ENCODE assay signal across 9 mouse cellular contexts in the genomic region with DNA sequence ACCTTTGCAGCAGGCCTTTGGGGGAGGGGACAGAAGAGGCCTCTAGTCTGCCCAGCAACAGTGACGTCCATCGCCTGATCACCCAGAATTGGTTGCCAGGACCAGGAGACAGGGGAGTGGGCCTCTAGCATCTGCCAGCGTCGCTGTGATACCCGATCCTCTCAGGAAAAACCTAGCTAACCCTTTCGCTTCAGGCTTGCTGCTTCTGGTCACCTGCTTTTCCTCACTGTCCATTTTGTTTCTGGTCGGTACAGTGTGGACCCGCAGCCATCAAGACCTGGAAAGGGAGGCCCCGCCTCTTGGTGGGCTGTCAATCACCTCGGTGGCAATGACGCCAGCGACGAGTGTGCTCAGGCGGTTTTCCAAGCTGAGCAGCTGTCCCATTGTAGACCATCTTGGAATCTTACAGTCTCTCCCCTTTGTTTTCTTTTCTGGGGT. TPM values are rescaled to one million over a fixed set of nuclear protein-coding genes. Genes with fewer than 3 reads are reported as not detected.
A peak's percentile ranks its signal among the peaks of the same experiment; 100 is the strongest.
DNase-seq lines count a peak whose midpoint lies in the region; ATAC-seq and TF ChIP-seq lines count a peak whose summit lies in the region.
"Had no signal": no experiment of that assay in that cellular context is flagged by ENCODE, and none has a peak within 500 bp of the region (broad histone marks: within the 10 kb centered on the region; RNA-seq: fewer than 3 reads in every experiment).

No protein-coding gene starts in this region.

- H3K4me2 ChIP-seq in CH12.LX (ENCODE audit: insufficient read depth, low read depth, poor library complexity, severe bottlenecking): no peak overlapping the region; the same call in 1 of the 2 replicates
- H3K4me2 ChIP-seq in forebrain, embryonic 14.5 days (ENCODE audit: low read length): peak overlapping the region; percentile 47
- H3K4me2 ChIP-seq in liver, postnatal 0 days (ENCODE audit: low read depth, low read length): peak overlapping the region; percentile 72

- no peak for TF ChIP-seq RAD21 in CH12.LX (IDR thresholded peaks at IDR 0.05; ENCODE audit: low read depth, low read length)

- ATAC-seq in forebrain, embryonic 14.5 days: peak; percentile 99
- ATAC-seq in liver, postnatal 0 days: peak; percentile 98
- ATAC-seq in neutrophil, adult 5-6 weeks (ENCODE audit: extremely low read depth, insufficient number of reproducible peaks, low FRiP score, poor library complexity, severe bottlenecking): peak; percentile 76

- dilution Hi-C loops in CH12.LX (cut with MboI; ENCODE audit: extremely low pct_ligation_motif_present, extremely low pct_unique_long_range_greater_than_20kb, low sequenced_read_pairs): no loop called here

- no peak for TF ChIP-seq CTCF in CH12.LX (conservative IDR thresholded peaks at IDR 0.05 in 1 of 2, IDR thresholded peaks at IDR 0.05 in 1 of 2; ENCODE audit: low read depth in 2 of 2, low read length in 2 of 2)
- no peak for TF ChIP-seq CTCF in liver, postnatal 0 days (IDR thresholded peaks at IDR 0.05; ENCODE audit: low read depth)
- TF ChIP-seq CTCF in thymus, adult 2 months (IDR thresholded peaks at IDR 0.05; ENCODE audit: borderline replicate concordance, control insufficient read depth, extremely low read depth, insufficient read depth, low read length, poor library complexity): no peak

- H3K27ac ChIP-seq in CH12.LX (ENCODE audit: insufficient read depth, low read depth): no peak overlapping the region
- peak overlapping the region; percentile 96 for H3K27ac ChIP-seq in forebrain, embryonic 14.5 days (ENCODE audit: low read depth, low read length)
- H3K27ac ChIP-seq in liver, postnatal 0 days (ENCODE audit: low read depth): peak overlapping the region; percentile 29; the same call in 1 of the 2 replicates
- no peak overlapping the region for H3K27ac ChIP-seq in thymus, adult 2 months (ENCODE audit: control insufficient read depth, insufficient read depth, low read length)

- peak; percentile 91 for DNase-seq in CH12.LX (ENCODE audit: extremely low read depth)
- DNase-seq in c-Kit-positive CD71-positive TER-119-negative erythroid progenitor cells, embryonic 14.5 days (ENCODE audit: low read depth): peak; percentile 58
- peak; percentile 99 for DNase-seq in forebrain, embryonic 14.5 days (ENCODE audit: low spot score)
- peak; percentile 86 to 92 for DNase-seq in heart, postnatal 14 days
- peak; percentile 96 for DNase-seq in layer of hippocampus, adult 11-12 months (ENCODE audit: low spot score)
- peak; percentile 87 for DNase-seq in liver, postnatal 0 days
- DNase-seq in thymus, adult 2 months: peak; percentile 75

- no peaks in the 10 kb centered on the region for H3K27me3 ChIP-seq in CH12.LX (replicated peaks)
- H3K27me3 ChIP-seq in forebrain, embryonic 14.5 days (replicated peaks; ENCODE audit: control insufficient read depth, insufficient read depth, low read length): no peaks in the 10 kb centered on the region
- no peaks in the 10 kb centered on the region for H3K27me3 ChIP-seq in liver, postnatal 0 days (ENCODE audit: insufficient read depth, low read length)
- H3K27me3 ChIP-seq in thymus, adult 2 months (ENCODE audit: control insufficient read depth, insufficient read depth, low read length): no peaks in the 10 kb centered on the region

- no peaks in the 10 kb centered on the region for H3K9me3 ChIP-seq in CH12.LX (replicated peaks; ENCODE audit: low read length)
- H3K9me3 ChIP-seq in forebrain, embryonic 14.5 days (replicated peaks; ENCODE audit: control insufficient read depth, low read length): no peaks in the 10 kb centered on the region
- no peaks in the 10 kb centered on the region for H3K9me3 ChIP-seq in liver, postnatal 0 days (ENCODE audit: low read length)

- peak overlapping the region; percentile 53 for H3K9ac ChIP-seq in CH12.LX (ENCODE audit: insufficient read depth, low read depth)
- H3K9ac ChIP-seq in forebrain, embryonic 14.5 days (ENCODE audit: low read length): peak overlapping the region; percentile 59
- peak overlapping the region; percentile 38; the same call in 1 of the 2 replicates for H3K9ac ChIP-seq in liver, postnatal 0 days (replicated peaks)

- under 1% methylated on average over 14 of the region's 14 CpGs for WGBS in forebrain, embryonic 14.5 days
- 2% methylated on average over 14 of the region's 14 CpGs for WGBS in liver, postnatal 0 days (ENCODE audit: insufficient replicate concordance)
- 2% methylated on average over 14 of the region's 14 CpGs for WGBS in thymus, adult 2 months

- TF ChIP-seq EP300 in CH12.LX (IDR thresholded peaks at IDR 0.05; ENCODE audit: low read length): no peak
- TF ChIP-seq EP300 in liver, postnatal 0 days (IDR thresholded peaks at IDR 0.05; ENCODE audit: low read depth): no peak

- intact Hi-C loops in heart, postnatal 14 days (cut with DNase I): no loop called here

- H3K4me1 ChIP-seq in CH12.LX (ENCODE audit: control insufficient read depth in 1 of 2, insufficient read depth in 2 of 2): peaks cover 0 to 9% of the 10 kb centered on the region in 2 experiments; a peak in 2 of 4 replicates
- H3K4me1 ChIP-seq in forebrain, embryonic 14.5 days (ENCODE audit: control insufficient read depth, insufficient read depth, low read length): no peaks in the 10 kb centered on the region
- H3K4me1 ChIP-seq in liver, postnatal 0 days (ENCODE audit: insufficient read depth): no peaks in the 10 kb centered on the region
- peaks cover 6% of the 10 kb centered on the region; the same call in 1 of the 2 replicates for H3K4me1 ChIP-seq in thymus, adult 2 months (replicated peaks; ENCODE audit: control insufficient read depth, insufficient read depth, low read length)

- TF ChIP-seq POLR2A in CH12.LX (IDR thresholded peaks at IDR 0.05; ENCODE audit: low read depth, low read length): no peak; the same call in 1 of the 2 replicates
- TF ChIP-seq POLR2A in thymus, adult 2 months (IDR thresholded peaks at IDR 0.05; ENCODE audit: control insufficient read depth, extremely low read depth, insufficient read depth, low read length, poor library complexity): no peak

- no peaks in the 10 kb centered on the region for H3K36me3 ChIP-seq in CH12.LX (replicated peaks in 1 of 2; ENCODE audit: control insufficient read depth in 1 of 2, insufficient read depth in 1 of 2, low read length in 1 of 2)
- H3K36me3 ChIP-seq in forebrain, embryonic 14.5 days (ENCODE audit: control insufficient read depth, insufficient read depth, low read length): no peaks in the 10 kb centered on the region
- no peaks in the 10 kb centered on the region for H3K36me3 ChIP-seq in liver, postnatal 0 days (replicated peaks; ENCODE audit: insufficient read depth, low read length)
- H3K36me3 ChIP-seq in thymus, adult 2 months (ENCODE audit: control insufficient read depth, insufficient read depth, low read length): no peaks in the 10 kb centered on the region

- H3K79me2 ChIP-seq in CH12.LX (replicated peaks; ENCODE audit: control insufficient read depth, extremely low read depth, insufficient read depth, poor library complexity, severe bottlenecking): no peaks in the 10 kb centered on the region

- in situ Hi-C loops in CH12.LX (cut with MboI; ENCODE audit: low pct_ligation_motif_present, low pct_unique_long_range_greater_than_20kb, low sequenced_read_pairs): no loop called here

- peak overlapping the region; percentile 63 to 84 (median 68) for H3K4me3 ChIP-seq in CH12.LX (replicated peaks in 1 of 3; ENCODE audit: low read depth in 2 of 3, low read length in 2 of 3, poor library complexity in 1 of 3)
- H3K4me3 ChIP-seq in forebrain, embryonic 14.5 days (ENCODE audit: low read depth, low read length): peak overlapping the region; percentile 34
- H3K4me3 ChIP-seq in liver, postnatal 0 days (ENCODE audit: low read depth, low read length): peak overlapping the region; percentile 53
- peak overlapping the region; percentile 65 for H3K4me3 ChIP-seq in thymus, adult 2 months (ENCODE audit: control insufficient read depth, insufficient read depth, low read length)

RNA-seq across cellular contexts. Expression of a gene that starts 5.5 kb away (rescaled TPM):
- total RNA-seq in CH12.LX (2012; rRNA removed) (not detected in 2 replicates), CH12.LX (2014; rRNA removed) (not detected in 2 replicates)
- polyA plus RNA-seq in CH12.LX (2012; ENCODE audit: insufficient read length, low read depth): not detected in 2 replicates
- polyA plus RNA-seq in forebrain, embryonic 14.5 days (2014; fragmentation: Nextera tagmentation; extraction: Ambion mirVana): 0.98 and 1.4 TPM in 2 replicates
- total RNA-seq in heart, postnatal 14 days (2021): not detected
- not detected in 2 replicates for polyA plus RNA-seq in liver, postnatal 0 days (2015; fragmentation: Nextera tagmentation; extraction: Ambion mirVana)
- total RNA-seq in neutrophil, adult 5-6 weeks (2017): not detected in 2 replicates
- polyA plus RNA-seq in thymus, adult 2 months (2012; rRNA removed): not detected in 2 replicates
- polyA plus RNA-seq: gonadal fat pad, adult 2 months had no signal

RNA-seq across cellular contexts. Expression of a gene that starts 17.1 kb away (rescaled TPM):
- total RNA-seq in CH12.LX (2012; rRNA removed) (4.7 TPM in 2 replicates), CH12.LX (2014; rRNA removed) (1.8 and 2.1 TPM in 2 replicates)
- 10.2 and 11.6 TPM in 2 replicates for polyA plus RNA-seq in CH12.LX (2012; ENCODE audit: insufficient read length, low read depth)
- 53.4 and 60.5 TPM in 2 replicates for polyA plus RNA-seq in forebrain, embryonic 14.5 days (2014; fragmentation: Nextera tagmentation; extraction: Ambion mirVana)
- total RNA-seq in heart, postnatal 14 days (2021): 10 to 100 TPM; 16.9 TPM
- 0.41 and 0.46 TPM in 2 replicates for polyA plus RNA-seq in liver, postnatal 0 days (2015; fragmentation: Nextera tagmentation; extraction: Ambion mirVana)
- total RNA-seq in neutrophil, adult 5-6 weeks (2017): 34.7 and 38.2 TPM in 2 replicates
- 124 and 135 TPM in 2 replicates for polyA plus RNA-seq in thymus, adult 2 months (2012; rRNA removed)

RNA-seq across cellular contexts. Expression of a gene that starts 27.7 kb away (rescaled TPM):
- total RNA-seq in CH12.LX (2012; rRNA removed): not detected in 2 replicates
- total RNA-seq in CH12.LX (2014; rRNA removed): not detected in 2 replicates
- polyA plus RNA-seq in CH12.LX (2012; ENCODE audit: insufficient read length, low read depth): 0.10 and 0.26 TPM in 2 replicates
- 199 and 268 TPM in 2 replicates for polyA plus RNA-seq in forebrain, embryonic 14.5 days (2014; fragmentation: Nextera tagmentation; extraction: Ambion mirVana)
- 1 to 10 TPM; 3.7 to 4.6 TPM for total RNA-seq in heart, postnatal 14 days (2021)
- polyA plus RNA-seq in liver, postnatal 0 days (2015; fragmentation: Nextera tagmentation; extraction: Ambion mirVana): 1.4 and 2.3 TPM in 2 replicates
- not detected in 2 replicates for total RNA-seq in neutrophil, adult 5-6 weeks (2017)
- 0.94 and 1.1 TPM in 2 replicates for polyA plus RNA-seq in thymus, adult 2 months (2012; rRNA removed)

RNA-seq across cellular contexts. Expression of a gene that starts 39.4 kb away (rescaled TPM):
- 0.84 and 1.1 TPM in 2 replicates for total RNA-seq in CH12.LX (2012; rRNA removed)
- total RNA-seq in CH12.LX (2014; rRNA removed): 0.58 and 1.1 TPM in 2 replicates
- polyA plus RNA-seq in CH12.LX (2012; ENCODE audit: insufficient read length, low read depth): 2.2 and 3.6 TPM in 2 replicates
- polyA plus RNA-seq in forebrain, embryonic 14.5 days (2014; fragmentation: Nextera tagmentation; extraction: Ambion mirVana): 0.77 and 1.0 TPM in 2 replicates
- under 1 TPM; 0.15 to 0.31 TPM for total RNA-seq in heart, postnatal 14 days (2021)
- polyA plus RNA-seq in liver, postnatal 0 days (2015; fragmentation: Nextera tagmentation; extraction: Ambion mirVana): 0.04 TPM in 1 of 2 replicates, not detected in the other
- total RNA-seq in neutrophil, adult 5-6 weeks (2017): not detected in 2 replicates
- 0.32 and 0.34 TPM in 2 replicates for polyA plus RNA-seq in thymus, adult 2 months (2012; rRNA removed)

RNA-seq across cellular contexts. Expression of a gene that starts 47.7 kb away (rescaled TPM):
- total RNA-seq in CH12.LX (2012; rRNA removed) (not detected in 2 replicates), CH12.LX (2014; rRNA removed) (0.31 TPM in 1 of 2 replicates, not detected in the other)
- polyA plus RNA-seq in CH12.LX (2012; ENCODE audit: insufficient read length, low read depth): 0.40 TPM in 1 of 2 replicates, not detected in the other
- 0.35 TPM in 1 of 2 replicates, not detected in the other for polyA plus RNA-seq in forebrain, embryonic 14.5 days (2014; fragmentation: Nextera tagmentation; extraction: Ambion mirVana)
- total RNA-seq in heart, postnatal 14 days (2021): not detected
- polyA plus RNA-seq in liver, postnatal 0 days (2015; fragmentation: Nextera tagmentation; extraction: Ambion mirVana): not detected in 2 replicates
- total RNA-seq in neutrophil, adult 5-6 weeks (2017): 0.58 TPM in 1 of 2 replicates, not detected in the other
- not detected in 2 replicates for polyA plus RNA-seq in thymus, adult 2 months (2012; rRNA removed)
- polyA plus RNA-seq: gonadal fat pad, adult 2 months had no signal

Comparison
In these comparisons a context has a peak if more than half of its experiments do, and no peak if none do; other contexts are left out.
1. H3K27ac ChIP-seq: peak in forebrain, embryonic 14.5 days (single experiment) and liver, postnatal 0 days (single experiment); none in CH12.LX (single experiment) and thymus, adult 2 months (single experiment).
2. RNA of a gene that starts 27.7 kb away (polyA plus RNA-seq): 199 to 268 TPM in forebrain, embryonic 14.5 days; 1.4 to 2.3 TPM in liver, postnatal 0 days, 0.94 to 1.1 TPM in thymus, adult 2 months and 0.10 to 0.26 TPM in CH12.LX; every median in the first group is over 10 times any median in the second.
3. Peak in every context shown above with its lines, with median percentiles within 50 percentile points of each other: DNase-seq, H3K4me3 ChIP-seq, H3K9ac ChIP-seq and ATAC-seq.